Mouse (Mus musculus): ENCODE measurements around the gene Zfyve19.

Zfyve19 gene

DNA sequence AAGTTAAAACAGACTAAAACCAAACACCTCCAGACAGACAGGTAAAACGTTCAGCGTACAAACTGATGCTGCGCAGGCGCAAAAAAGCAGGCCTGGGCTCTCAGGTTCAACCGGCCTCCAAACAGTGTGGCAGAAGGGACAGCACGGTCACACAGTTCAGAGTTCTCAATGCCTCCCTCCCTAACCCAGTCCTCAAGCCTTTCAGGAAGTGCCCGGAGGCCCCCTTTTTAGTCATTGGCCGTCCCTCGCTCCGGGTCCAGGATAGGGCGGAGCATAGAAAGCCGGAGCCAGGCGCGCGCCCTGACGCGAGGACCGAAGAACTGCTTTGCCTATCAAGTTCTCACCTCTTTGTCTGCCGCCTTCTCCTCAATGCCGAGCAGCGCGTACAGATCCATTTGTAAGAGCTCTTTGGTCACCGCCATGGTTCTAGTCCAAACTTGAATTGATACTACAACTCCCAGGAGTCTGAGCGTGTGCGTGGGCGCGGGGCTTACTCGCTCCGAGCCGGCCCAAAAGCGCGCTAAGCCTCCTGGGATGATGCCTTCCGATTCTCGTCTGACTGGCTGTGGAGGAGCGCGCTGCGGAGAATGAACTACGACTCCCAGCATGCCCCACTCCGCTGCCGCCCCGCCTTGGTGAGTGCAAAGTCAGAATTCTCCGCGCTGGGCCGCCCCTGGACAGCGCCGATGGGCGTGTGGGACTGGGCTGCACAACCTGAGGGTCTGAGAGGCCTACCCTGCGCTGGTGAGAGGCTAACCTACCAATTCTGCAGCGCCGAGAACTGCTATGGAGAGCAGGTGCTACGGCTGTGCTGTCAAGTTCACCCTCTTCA is at the start of gene Zfyve19, which contains the start of gene Dnajc17:
Gene Zfyve19 (plus strand): TSS at position 274 of the 832 bp plus-strand sequence.
Gene Dnajc17 (minus strand): TSS at position 452 of the 832 bp plus-strand sequence.
- peak; percentile 96 to 99 for DNase-seq

GRCm38 (mm10) chr2:119161247-119161646 is 47.2 kb upstream of the Zfyve19 start:
- no peak for DNase-seq

DNA sequence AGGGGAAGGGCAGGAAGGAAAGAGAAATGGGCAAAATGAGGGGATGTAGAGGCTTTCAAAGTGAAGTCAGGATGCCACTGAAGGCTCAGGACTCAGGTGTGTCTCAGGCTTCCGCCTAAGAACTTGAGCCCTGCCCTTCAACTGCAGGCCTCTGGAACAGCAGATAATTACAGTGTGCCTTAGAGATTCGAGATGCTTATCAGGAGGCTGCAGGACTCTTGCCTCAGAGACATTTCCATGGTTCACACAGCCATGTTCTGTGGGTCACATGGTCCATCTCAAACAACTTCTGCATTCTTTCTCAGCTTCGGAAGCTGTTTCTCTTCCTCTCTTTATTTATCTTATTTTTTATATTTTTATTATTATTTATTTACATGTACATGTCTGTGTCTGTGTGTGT is 45.3 kb upstream of the Zfyve19 start:
- DNase-seq, result no peak

GRCm38 (mm10) chr2:119163999-119164398 is 44.4 kb upstream of the Zfyve19 start:
- DNase-seq, result no peak

GRCm38 (mm10) chr2:119165401-119165800 is 43.0 kb upstream of the Zfyve19 start:
- no peak for DNase-seq

DNA sequence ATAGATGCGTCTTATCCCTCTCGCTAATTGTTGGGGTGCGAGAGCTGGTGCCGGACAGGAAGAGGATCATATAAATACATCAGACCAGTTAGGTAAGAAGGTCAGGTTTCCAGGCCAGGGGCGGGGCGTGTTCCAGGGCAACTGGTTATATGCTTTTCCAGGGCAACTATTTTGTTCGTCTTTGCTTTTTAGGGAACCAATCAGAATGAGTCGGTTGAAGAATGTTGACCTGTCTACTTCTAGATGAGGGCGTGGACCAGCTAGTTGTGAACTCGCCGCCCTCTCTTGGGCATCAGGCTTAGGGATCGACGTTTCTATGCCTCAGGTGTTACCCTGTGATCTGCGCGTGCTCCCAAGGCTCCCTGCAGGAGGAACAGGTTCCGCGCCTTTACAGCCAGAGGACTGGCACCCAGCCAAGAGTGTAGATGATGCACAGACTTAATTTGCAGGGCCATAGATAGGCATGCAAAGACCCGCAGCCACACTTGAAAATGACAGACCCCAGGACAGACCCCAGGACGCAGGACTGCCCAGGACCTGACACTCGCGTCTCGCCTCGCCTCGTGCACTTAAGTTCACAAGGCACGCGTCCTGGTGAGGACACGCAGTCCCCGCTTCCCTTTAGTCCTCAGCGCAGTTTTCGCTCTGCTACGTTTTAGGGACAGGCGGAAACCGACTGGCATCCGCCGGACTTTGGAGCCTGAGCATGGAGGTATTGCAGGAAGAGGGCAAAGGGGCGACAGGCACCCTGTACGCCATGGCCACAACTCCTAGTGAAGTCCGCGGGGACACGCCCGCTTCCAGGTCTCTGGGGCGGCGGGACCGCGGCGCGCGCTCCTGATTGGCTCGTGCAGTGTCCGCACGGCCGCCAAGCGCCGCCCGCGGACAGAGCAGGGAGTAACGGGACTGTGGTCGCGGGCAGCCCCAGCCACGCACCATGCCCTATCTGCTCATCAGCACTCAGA is 41.2 kb upstream of the Zfyve19 start, which contains the start of gene Gchfr:
Gene Gchfr (plus strand): TSS at position 873 of the 965 bp plus-strand sequence.
- peak; percentile 59 to 65 for DNase-seq

GRCm38 (mm10) chr2:119167866-119168256 is 40.6 kb upstream of the Zfyve19 start:
- DNase-seq, result no peak

DNA sequence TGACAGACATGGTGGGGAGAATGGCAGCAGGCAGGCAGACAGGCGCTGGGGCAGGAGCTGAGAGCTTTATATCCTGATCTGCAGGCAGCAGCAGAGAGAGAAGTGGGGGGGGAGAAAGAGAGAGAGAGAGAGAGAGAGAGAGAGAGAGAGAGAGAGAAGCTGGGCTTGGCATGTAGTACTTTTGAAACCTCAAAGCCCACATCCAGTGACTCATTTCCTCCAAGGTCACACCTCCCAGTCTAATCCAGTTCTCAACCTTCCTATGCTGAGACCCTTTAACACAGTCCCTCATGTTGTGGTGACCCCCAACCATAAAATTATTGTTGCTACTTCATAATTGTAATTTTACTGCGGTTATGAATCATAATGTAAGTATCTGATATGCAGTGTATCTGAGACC is 38.1 kb upstream of the Zfyve19 start:
- no peak for DNase-seq

- no peak for DNase-seq
Measured at GRCm38 (mm10) chr2:119171574-119171973, 36.8 kb upstream of the Zfyve19 start.

GRCm38 (mm10) chr2:119172446-119172845 is 36.0 kb upstream of the Zfyve19 start:
- DNase-seq, result no peak

DNA sequence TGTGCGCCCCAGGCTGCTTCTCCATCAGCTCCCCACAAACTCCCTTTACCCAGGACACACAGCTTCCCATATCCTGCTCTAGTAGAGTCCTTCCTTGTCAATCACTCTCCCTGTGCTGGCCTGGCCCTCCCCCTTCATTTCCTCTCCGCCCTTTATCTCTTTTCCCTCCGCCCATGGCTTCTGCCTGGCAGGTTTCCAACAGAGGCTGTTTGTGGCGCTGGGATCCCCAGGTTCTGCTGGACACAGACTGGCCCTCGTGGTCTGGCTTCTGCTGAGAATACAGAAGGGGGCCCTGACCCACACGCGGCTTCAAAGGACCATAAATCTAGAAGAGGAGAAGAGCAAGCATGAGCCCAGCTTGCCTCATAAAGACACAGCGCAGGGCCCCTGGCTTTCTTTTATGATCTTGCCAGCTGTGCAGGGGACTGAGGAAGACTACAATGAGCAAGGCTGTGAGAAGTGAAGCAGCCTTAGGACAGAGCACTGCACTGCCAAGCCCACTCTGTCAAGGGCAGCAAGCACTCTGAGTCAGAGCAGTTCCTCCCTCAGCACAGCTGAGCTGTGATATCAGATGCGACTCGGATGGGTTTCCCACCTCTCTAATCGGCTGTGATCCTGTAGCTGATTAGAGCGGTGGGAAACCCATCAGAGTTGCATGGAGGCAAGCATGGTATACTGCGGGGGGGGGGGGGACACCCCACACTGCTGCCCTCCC is 35.4 kb upstream of the Zfyve19 start:
- DNase-seq, result no peak

DNA sequence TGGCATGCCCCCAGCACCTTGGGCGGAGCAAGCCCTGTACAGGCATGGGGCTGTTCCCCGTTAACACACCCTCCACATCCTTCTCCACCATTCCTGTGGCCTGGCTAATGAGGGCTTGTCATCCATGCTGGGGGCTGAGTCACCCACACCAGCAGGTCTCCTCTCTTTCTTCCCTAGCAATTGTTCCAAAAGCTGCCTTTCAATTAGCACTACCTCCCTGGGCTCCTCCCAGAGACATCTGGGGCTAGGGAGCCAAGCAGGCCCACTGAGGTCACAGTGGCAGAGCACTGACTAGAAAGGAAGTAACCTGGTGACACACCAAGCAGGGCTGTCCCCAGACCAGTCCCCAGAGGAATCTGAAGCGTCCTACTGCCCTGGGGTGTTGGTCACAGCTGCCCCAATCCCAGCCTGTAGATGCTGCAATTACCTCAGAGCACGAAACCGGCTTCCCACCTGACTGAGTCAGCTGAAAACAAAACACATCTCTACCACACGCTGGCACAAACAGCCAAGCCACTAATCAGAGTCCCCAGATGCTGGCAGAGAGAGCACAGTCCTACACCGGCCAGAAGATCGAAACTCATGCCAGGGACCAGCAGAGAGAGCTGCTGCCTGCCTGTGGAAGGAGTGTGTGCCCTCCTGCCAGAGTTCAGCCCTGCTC is 34.3 kb upstream of the Zfyve19 start, which contains the start of gene Gm14137:
Gene Gm14137 (plus strand): TSS at position 519 of the 661 bp plus-strand sequence.
- DNase-seq, result no peak

DNA sequence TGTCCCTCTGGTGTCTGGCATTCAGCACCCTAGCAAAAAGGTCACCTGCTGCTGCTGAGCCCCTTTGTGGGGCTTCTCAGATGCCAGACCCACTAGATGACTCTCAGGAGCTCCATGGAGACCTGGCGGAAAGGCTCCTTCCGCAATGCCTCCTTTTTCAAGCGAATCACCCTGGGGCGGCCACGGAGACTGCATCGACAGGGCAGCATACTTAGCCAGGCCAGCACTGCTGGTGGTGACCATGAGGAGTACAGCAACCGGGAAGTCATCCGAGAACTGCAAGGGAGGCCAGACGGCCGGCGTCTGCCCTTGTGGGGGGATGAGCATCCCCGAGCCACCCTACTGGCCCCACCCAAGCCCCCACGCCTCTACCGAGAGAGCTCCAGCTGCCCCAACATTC is 33.6 kb upstream of the Zfyve19 start:
- DNase-seq, result no peak

- DNase-seq, result no peak
Measured at GRCm38 (mm10) chr2:119175614-119176013, 32.8 kb upstream of the Zfyve19 start.

DNA sequence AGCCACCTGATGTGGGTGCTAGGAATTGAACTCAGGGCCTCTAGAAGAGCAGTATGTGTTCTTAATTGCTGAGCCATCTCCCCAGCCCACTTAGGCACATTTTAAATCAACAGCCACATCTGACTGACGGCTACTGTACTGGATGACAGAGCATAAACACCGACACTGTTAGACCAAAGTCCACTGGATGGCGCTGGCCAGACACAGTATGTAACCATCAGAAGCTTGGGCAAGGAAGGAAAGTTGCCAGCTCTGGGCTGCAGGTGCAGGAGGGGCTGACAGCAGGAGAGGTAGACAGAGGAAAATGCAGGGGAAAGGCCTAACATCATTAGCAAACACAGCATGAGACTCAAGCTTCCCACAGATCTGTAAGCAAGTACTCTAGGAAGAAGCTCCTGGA is 31.7 kb upstream of the Zfyve19 start:
- no peak for DNase-seq

DNA sequence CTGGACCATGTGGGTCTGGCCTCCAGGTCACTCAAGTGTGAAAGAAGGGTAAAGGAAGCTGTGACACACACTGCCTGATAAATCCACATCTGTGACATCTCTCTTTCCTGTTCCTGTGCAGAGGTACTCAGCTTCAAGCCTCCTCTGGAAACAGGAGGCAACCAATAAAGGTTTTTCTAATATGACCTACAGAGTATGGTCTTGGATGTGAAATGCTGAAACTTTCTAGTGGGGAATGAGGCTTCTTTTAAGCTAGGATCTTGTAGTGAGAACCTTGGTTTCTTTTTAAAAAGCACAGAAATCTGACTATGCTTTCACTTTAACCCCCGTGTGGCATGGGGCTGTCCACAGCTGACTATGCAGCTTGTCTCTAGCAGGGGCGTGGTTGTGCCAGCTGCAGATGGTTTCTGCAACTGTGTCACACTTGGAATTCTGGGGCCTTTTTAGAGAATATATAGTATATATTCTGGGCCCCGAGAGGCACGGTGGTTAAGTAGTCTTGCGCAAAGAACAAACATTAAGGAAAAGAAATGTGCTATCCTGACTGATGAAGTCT is 31.0 kb upstream of the Zfyve19 start:
- DNase-seq, result no peak

GRCm38 (mm10) chr2:119182914-119183313 is 25.5 kb upstream of the Zfyve19 start:
- DNase-seq, result no peak

DNA sequence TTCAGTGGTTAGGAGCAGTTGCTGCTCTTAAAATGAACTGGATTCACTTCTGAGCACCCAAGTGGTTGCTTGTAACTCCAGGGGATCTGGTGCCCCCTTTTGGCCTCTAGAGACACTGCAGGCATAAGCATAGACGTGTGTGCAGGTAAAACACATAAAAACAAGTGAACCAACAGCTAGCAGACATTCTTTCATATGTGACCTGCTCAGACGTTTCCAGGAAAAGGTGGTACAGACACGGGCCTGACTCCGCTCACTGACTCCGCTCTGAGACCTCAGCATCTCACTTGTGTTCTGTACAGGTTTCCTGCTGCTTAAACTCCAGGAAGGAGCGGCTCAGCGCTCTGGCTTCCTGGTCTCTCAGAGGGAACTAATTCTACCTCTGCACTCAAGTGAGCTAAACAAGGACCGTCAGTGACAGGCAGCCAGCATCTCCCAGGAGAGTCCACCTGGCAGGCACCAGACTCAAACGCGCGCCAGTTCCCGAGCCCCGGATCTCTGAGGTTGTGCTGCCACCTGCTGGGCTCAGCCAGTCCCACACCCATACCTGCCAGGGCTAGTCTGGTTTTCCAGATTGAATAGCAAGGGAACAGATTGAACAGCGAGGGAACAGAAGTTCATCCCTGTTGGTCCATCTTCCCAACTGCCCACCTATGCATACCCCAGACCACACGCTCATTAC is 19.2 kb upstream of the Zfyve19 start:
- DNase-seq, result peak; percentile 91 to 94

DNA sequence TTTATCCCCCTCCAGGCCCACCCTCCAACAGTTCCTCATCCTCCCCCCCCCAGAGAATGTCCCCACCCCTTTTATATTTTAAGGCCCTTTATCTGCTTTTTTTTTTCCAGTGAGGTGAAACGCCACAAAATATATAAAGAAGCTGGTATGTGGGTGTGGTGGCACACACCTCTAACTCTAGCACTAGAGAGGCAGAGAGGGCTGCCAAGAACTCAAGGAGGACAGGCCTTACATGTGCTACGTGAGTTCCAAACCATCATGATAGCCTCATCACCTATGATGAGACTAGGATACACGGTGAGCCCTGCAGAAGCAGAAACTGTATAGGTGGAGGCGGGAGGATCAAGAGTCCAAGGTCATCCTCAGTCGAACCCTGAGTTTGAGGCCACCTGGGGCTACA is 17.4 kb upstream of the Zfyve19 start:
- no peak for DNase-seq

DNA sequence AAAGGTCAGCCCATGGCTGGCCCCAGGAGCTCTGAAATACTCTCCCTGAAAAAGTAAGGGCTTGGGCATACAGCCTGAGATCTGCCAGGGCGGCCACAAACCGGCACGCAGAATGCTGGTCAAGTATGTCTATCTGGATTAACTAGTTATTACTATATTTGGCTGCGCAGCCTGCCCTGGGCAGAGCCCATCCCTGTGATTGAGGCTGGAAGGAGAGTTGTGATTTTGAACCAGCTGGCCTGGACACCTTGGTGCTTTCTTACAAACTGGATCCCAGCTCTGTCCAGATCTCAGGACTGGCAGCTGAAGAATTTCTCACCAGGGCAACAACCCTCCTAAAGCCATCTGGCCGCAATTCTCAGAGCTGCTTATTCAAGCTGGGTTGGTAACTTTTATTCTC is 14.3 kb upstream of the Zfyve19 start:
- peak; percentile 24 to 28 for DNase-seq
